Mouse (Mus musculus): ENCODE results near the gene Gja3.
"Not testable (repeated sequence)": the region's sequence is repeated elsewhere in the genome, so short reads cannot be mapped to it uniquely, and the experiment has no call there.

Gja3 gene

GRCm38 (mm10) chr14:57057563-57058321 is at the start of gene Gja3:
TSS of gene Gja3 (minus strand) at chr14:57058100.
- DNase-seq: no peak

GRCm38 (mm10) chr14:57107091-57107490 is 49.2 kb upstream of the Gja3 start:
- no peak for DNase-seq

- DNase-seq: no peak
Measured at GRCm38 (mm10) chr14:57105721-57106120, 47.8 kb upstream of the Gja3 start.

- no peak for DNase-seq
Measured at GRCm38 (mm10) chr14:57105111-57105510, 47.2 kb upstream of the Gja3 start.

- no peak for DNase-seq
Measured at GRCm38 (mm10) chr14:57104106-57105023, 46.5 kb upstream of the Gja3 start, which contains the start of gene Gjb2. TSS of gene Gjb2 (minus strand) at chr14:57104702.

- no peak for DNase-seq
Measured at GRCm38 (mm10) chr14:57103711-57104105, 45.8 kb upstream of the Gja3 start.

GRCm38 (mm10) chr14:57103121-57103520 is 45.2 kb upstream of the Gja3 start:
- DNase-seq: no peak

GRCm38 (mm10) chr14:57101623-57102022 is 43.7 kb upstream of the Gja3 start:
- DNase-seq: no peak

- DNase-seq: no peak
Measured at GRCm38 (mm10) chr14:57095855-57096254, 38.0 kb upstream of the Gja3 start.

- peak; percentile 7 for DNase-seq
Measured at GRCm38 (mm10) chr14:57093029-57093428, 35.1 kb upstream of the Gja3 start.

- DNase-seq: no peak
Measured at GRCm38 (mm10) chr14:57090001-57090400, 32.1 kb upstream of the Gja3 start.

- DNase-seq: no peak
Measured at GRCm38 (mm10) chr14:57089107-57089506, 31.2 kb upstream of the Gja3 start.

- no peak for DNase-seq
Measured at GRCm38 (mm10) chr14:57084180-57084668, 26.3 kb upstream of the Gja3 start.

- DNase-seq: no peak
Measured at GRCm38 (mm10) chr14:57082863-57083262, 25.0 kb upstream of the Gja3 start.

- no peak for DNase-seq
Measured at GRCm38 (mm10) chr14:57075537-57075936, 17.6 kb upstream of the Gja3 start.

- not testable (repeated sequence) for DNase-seq
Measured at GRCm38 (mm10) chr14:57069906-57070305, 12.0 kb upstream of the Gja3 start.

- no peak for DNase-seq
Measured at GRCm38 (mm10) chr14:57066053-57066452, 8.2 kb upstream of the Gja3 start.

GRCm38 (mm10) chr14:57060052-57060451 is 2.2 kb upstream of the Gja3 start:
- peak; percentile 10 for DNase-seq

- DNase-seq: no peak
Measured at GRCm38 (mm10) chr14:57057204-57057562, 717 bp downstream of the Gja3 start.

GRCm38 (mm10) chr14:57052713-57053112 is 5.2 kb downstream of the Gja3 start:
- no peak for DNase-seq

- DNase-seq: no peak
Measured at GRCm38 (mm10) chr14:57043863-57044262, 14.0 kb downstream of the Gja3 start.

- no peak for DNase-seq
Measured at GRCm38 (mm10) chr14:57041439-57041838, 16.5 kb downstream of the Gja3 start.

GRCm38 (mm10) chr14:57034926-57035498 is 22.9 kb downstream of the Gja3 start:
- no peak for DNase-seq

All from cerebellum, adult 11-12 months (tissue).